8 mouse cellular contexts compared by ENCODE assay signal in the genomic region with DNA sequence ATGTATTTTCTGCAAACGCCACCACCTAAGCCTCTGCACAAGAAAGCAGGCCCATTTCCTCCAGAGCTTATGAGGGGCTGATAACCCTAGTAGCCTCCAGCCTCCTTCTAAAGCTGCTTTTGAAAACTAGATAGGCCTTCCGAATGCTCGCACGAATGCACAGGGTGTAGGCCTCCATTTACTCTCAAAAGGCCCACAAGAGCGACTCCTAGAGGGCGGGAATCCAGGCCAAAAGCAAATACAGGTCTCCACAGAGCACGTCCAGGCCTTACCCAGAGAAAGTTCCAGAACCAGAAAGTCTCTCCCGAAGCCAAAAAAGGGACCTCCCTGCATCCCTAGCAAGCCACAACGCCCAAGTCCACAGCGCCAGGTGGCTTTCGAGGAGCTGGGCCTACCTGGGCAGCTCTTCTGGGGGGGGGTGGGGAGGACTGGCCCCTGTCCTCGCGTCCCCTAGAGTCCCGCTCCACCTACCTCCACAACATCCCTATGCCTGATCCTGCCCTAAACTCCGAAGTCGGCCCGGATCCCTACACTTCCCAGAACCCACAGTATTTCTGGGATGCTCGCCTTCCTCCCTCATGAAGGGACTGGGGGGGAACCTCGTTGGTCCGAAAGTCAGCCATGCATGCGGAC. TPM values are rescaled to one million over a fixed set of nuclear protein-coding genes. Genes with fewer than 3 reads are reported as not detected.
DNase-seq lines count a peak whose midpoint lies in the region; ATAC-seq lines count a peak whose summit lies in the region.

No protein-coding gene starts in this region.

- H3K27ac ChIP-seq in forebrain, embryonic 13.5 days, result peak overlapping the region; percentile 75; the same call in 1 of the 2 replicates
- H3K27ac ChIP-seq in hindbrain, embryonic 14.5 days, result no peak overlapping the region; the same call in 1 of the 2 replicates
- peak overlapping the region; percentile 82 for H3K27ac ChIP-seq in midbrain, embryonic 15.5 days

- peaks cover 14% of the 10 kb centered on the region; the same call in 1 of the 2 replicates for H3K36me3 ChIP-seq in forebrain, embryonic 13.5 days (ENCODE audit: poor library complexity, severe bottlenecking)
- no peaks in the 10 kb centered on the region; the same call in 1 of the 2 replicates for H3K36me3 ChIP-seq in hindbrain, embryonic 14.5 days (replicated peaks; ENCODE audit: control insufficient read depth, insufficient read depth)
- no peaks in the 10 kb centered on the region for H3K36me3 ChIP-seq in midbrain, embryonic 15.5 days (replicated peaks)

- DNase-seq in ovary, postnatal 14 days (ENCODE audit: low spot score), result peak; percentile 25
- no peak for DNase-seq in ovary, adult 18-20 months (ENCODE audit: low spot score)
- DNase-seq in hindbrain, embryonic 14.5 days (ENCODE audit: low spot score), result no peak
- peak; percentile 63 for DNase-seq in liver
- peak; percentile 22 for DNase-seq in testis, postnatal 14 days (ENCODE audit: low spot score)

- peak overlapping the region; percentile 48 for H3K4me3 ChIP-seq in forebrain, embryonic 13.5 days
- H3K4me3 ChIP-seq in hindbrain, embryonic 14.5 days (replicated peaks; ENCODE audit: low read length), result peak overlapping the region; percentile 49
- H3K4me3 ChIP-seq in midbrain, embryonic 15.5 days, result peak overlapping the region; percentile 57

- H3K4me2 ChIP-seq in forebrain, embryonic 13.5 days, result peak overlapping the region; percentile 68
- peak overlapping the region; percentile 68 for H3K4me2 ChIP-seq in hindbrain, embryonic 14.5 days (replicated peaks)
- peak overlapping the region; percentile 63 for H3K4me2 ChIP-seq in midbrain, embryonic 15.5 days

- H3K9me3 ChIP-seq in forebrain, embryonic 13.5 days (replicated peaks), result no peaks in the 10 kb centered on the region
- H3K9me3 ChIP-seq in hindbrain, embryonic 14.5 days (ENCODE audit: control insufficient read depth, low read length), result no peaks in the 10 kb centered on the region
- H3K9me3 ChIP-seq in midbrain, embryonic 15.5 days, result no peaks in the 10 kb centered on the region

- H3K9ac ChIP-seq in forebrain, embryonic 13.5 days, result peak overlapping the region; percentile 65
- peak overlapping the region; percentile 60 for H3K9ac ChIP-seq in hindbrain, embryonic 14.5 days
- peak overlapping the region; percentile 53 for H3K9ac ChIP-seq in midbrain, embryonic 15.5 days

- H3K27me3 ChIP-seq in forebrain, embryonic 13.5 days, result no peaks in the 10 kb centered on the region
- no peaks in the 10 kb centered on the region for H3K27me3 ChIP-seq in hindbrain, embryonic 14.5 days (ENCODE audit: control insufficient read depth, insufficient read depth, low read length)
- H3K27me3 ChIP-seq in midbrain, embryonic 15.5 days (replicated peaks), result no peaks in the 10 kb centered on the region

- peak; percentile 42 for ATAC-seq in cerebellum, adult (ENCODE audit: insufficient number of reproducible peaks, low FRiP score, low TSS enrichment)
- peak; percentile 54 for ATAC-seq in forebrain, embryonic 13.5 days
- ATAC-seq in hindbrain, embryonic 14.5 days (ENCODE audit: low FRiP score), result peak; percentile 51
- peak; percentile 71 for ATAC-seq in midbrain, embryonic 15.5 days (replicated peaks)

- 36% methylated on average over 17 of the region's 21 CpGs for WGBS in forebrain, embryonic 13.5 days
- WGBS in hindbrain, embryonic 14.5 days, result 25% methylated on average over 20 of the region's 21 CpGs
- WGBS in midbrain, embryonic 15.5 days, result 34% methylated on average over 21 of the region's 21 CpGs

- peaks cover 37% of the 10 kb centered on the region for H3K4me1 ChIP-seq in forebrain, embryonic 13.5 days
- H3K4me1 ChIP-seq in hindbrain, embryonic 14.5 days (replicated peaks; ENCODE audit: control insufficient read depth, insufficient read depth, low read length), result peaks cover 20% of the 10 kb centered on the region; the same call in 1 of the 2 replicates
- H3K4me1 ChIP-seq in midbrain, embryonic 15.5 days, result peaks cover 32% of the 10 kb centered on the region

RNA-seq across cellular contexts. Expression of a gene that starts 0.4 kb away (rescaled TPM):
- polyA plus RNA-seq in forebrain, embryonic 13.5 days (2015; fragmentation: Nextera tagmentation; extraction: Ambion mirVana), result 111 and 115 TPM in 2 replicates
- polyA plus RNA-seq in hindbrain, embryonic 14.5 days (2014; fragmentation: Nextera tagmentation; extraction: Ambion mirVana), result 135 and 141 TPM in 2 replicates
- polyA plus RNA-seq in midbrain, embryonic 15.5 days (2015; fragmentation: Nextera tagmentation; extraction: Ambion mirVana), result 112 and 115 TPM in 2 replicates

RNA-seq across cellular contexts. Expression of a gene that starts 0.8 kb away (rescaled TPM):
- polyA plus RNA-seq in forebrain, embryonic 13.5 days (2015; fragmentation: Nextera tagmentation; extraction: Ambion mirVana), result 9.6 and 9.7 TPM in 2 replicates
- 8.3 and 10.2 TPM in 2 replicates for polyA plus RNA-seq in hindbrain, embryonic 14.5 days (2014; fragmentation: Nextera tagmentation; extraction: Ambion mirVana)
- 12.8 and 13.5 TPM in 2 replicates for polyA plus RNA-seq in midbrain, embryonic 15.5 days (2015; fragmentation: Nextera tagmentation; extraction: Ambion mirVana)

RNA-seq across cellular contexts. Expression of a gene that starts 41.3 kb away (rescaled TPM):
- polyA plus RNA-seq in forebrain, embryonic 13.5 days (2015; fragmentation: Nextera tagmentation; extraction: Ambion mirVana), result 0.03 and 0.10 TPM in 2 replicates
- 0.59 TPM in 2 replicates for polyA plus RNA-seq in hindbrain, embryonic 14.5 days (2014; fragmentation: Nextera tagmentation; extraction: Ambion mirVana)
- 0.23 and 0.35 TPM in 2 replicates for polyA plus RNA-seq in midbrain, embryonic 15.5 days (2015; fragmentation: Nextera tagmentation; extraction: Ambion mirVana)

RNA-seq across cellular contexts. Expression of a gene that starts 42.6 kb away (rescaled TPM):
- 6.2 and 6.4 TPM in 2 replicates for polyA plus RNA-seq in forebrain, embryonic 13.5 days (2015; fragmentation: Nextera tagmentation; extraction: Ambion mirVana)
- 7.9 and 8.2 TPM in 2 replicates for polyA plus RNA-seq in hindbrain, embryonic 14.5 days (2014; fragmentation: Nextera tagmentation; extraction: Ambion mirVana)
- polyA plus RNA-seq in midbrain, embryonic 15.5 days (2015; fragmentation: Nextera tagmentation; extraction: Ambion mirVana), result 6.6 and 7.4 TPM in 2 replicates

RNA-seq across cellular contexts. Expression of a gene that starts 55.7 kb away (rescaled TPM):
- 57.5 and 66.5 TPM in 2 replicates for polyA plus RNA-seq in forebrain, embryonic 13.5 days (2015; fragmentation: Nextera tagmentation; extraction: Ambion mirVana)
- 154 and 160 TPM in 2 replicates for polyA plus RNA-seq in hindbrain, embryonic 14.5 days (2014; fragmentation: Nextera tagmentation; extraction: Ambion mirVana)
- 179 and 188 TPM in 2 replicates for polyA plus RNA-seq in midbrain, embryonic 15.5 days (2015; fragmentation: Nextera tagmentation; extraction: Ambion mirVana)

Comparison
In these comparisons a context has a peak if more than half of its experiments do, and no peak if none do; other contexts are left out.
1. DNase-seq: peak in ovary, postnatal 14 days (single experiment), liver (single experiment) and testis, postnatal 14 days (single experiment); none in ovary, adult 18-20 months (single experiment) and hindbrain, embryonic 14.5 days (single experiment).
2. Peak in every context shown above with its lines, with median percentiles within 50 percentile points of each other: ATAC-seq, H3K4me2 ChIP-seq, H3K4me3 ChIP-seq and H3K9ac ChIP-seq.